Mouse (Mus musculus) embryo, embryonic 10.5 days (tissue): ENCODE measurements around the gene Zfp831.

Experiments
- DNase-seq: peaks from one replicate; pipeline ENCODE4 v3.0.0-alpha.2; 2015; ENCODE audit warnings: low spot score

The Zfp831 gene

GRCm38 (mm10) chr2:174652864-174653263, 9.5 kb downstream of the Zfp831 start:
- no peak for DNase-seq

- no peak for DNase-seq
Measured at GRCm38 (mm10) chr2:174655341-174655740, 12.0 kb downstream of the Zfp831 start.

- no peak for DNase-seq
Measured at GRCm38 (mm10) chr2:174658229-174658844, 15.0 kb downstream of the Zfp831 start.

- DNase-seq = no peak
Measured at GRCm38 (mm10) chr2:174659874-174660273, 16.5 kb downstream of the Zfp831 start.

- DNase-seq = no peak
Measured at GRCm38 (mm10) chr2:174660321-174660720, 17.0 kb downstream of the Zfp831 start.

DNA sequence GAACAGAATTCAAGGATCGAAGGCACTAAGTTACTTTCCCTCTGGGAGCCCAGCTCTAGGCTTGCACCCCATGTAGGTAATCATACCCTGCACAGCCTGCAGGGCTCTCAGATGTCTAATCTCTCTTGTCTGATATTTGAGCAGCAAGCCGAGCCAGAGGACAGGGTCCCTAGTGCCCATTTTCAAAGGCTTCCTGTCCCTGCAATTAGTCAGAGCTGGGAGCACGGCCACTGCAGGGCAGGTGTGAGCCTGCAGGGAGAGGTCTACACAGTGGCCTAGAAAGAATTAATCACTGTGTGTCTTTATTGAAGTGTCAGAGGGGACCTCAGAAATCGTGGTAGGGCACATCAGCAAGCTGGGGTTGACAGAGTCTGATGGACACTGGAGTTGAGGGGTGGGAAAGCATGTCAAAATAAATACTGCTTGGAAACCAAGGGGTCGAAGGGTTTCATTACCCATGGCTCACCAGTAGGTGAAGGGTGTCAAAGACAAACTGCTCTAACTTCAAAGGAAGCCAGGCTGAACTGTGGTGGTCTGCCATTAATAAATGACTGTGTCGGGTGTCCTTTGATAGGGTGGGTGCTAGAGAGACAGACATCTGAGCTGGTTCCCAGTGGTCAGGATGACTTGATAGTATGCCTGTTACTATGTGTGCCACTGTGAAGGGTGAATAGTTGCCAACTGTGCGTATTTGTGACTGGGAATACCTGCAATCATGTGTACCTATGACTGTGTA, 18.3 kb downstream of the Zfp831 start:
- peak; percentile 53 for DNase-seq

- DNase-seq = no peak
Measured at GRCm38 (mm10) chr2:174662593-174662992, 19.3 kb downstream of the Zfp831 start.

GRCm38 (mm10) chr2:174665404-174665803, 22.1 kb downstream of the Zfp831 start:
- DNase-seq = peak; percentile 27

- no peak for DNase-seq
Measured at GRCm38 (mm10) chr2:174668806-174669205, 25.5 kb downstream of the Zfp831 start.

- peak; percentile 35 for DNase-seq
Measured at GRCm38 (mm10) chr2:174672506-174673190, 29.3 kb downstream of the Zfp831 start.

- peak; percentile 97 for DNase-seq
Measured at GRCm38 (mm10) chr2:174673592-174674286, 30.4 kb downstream of the Zfp831 start.

DNA sequence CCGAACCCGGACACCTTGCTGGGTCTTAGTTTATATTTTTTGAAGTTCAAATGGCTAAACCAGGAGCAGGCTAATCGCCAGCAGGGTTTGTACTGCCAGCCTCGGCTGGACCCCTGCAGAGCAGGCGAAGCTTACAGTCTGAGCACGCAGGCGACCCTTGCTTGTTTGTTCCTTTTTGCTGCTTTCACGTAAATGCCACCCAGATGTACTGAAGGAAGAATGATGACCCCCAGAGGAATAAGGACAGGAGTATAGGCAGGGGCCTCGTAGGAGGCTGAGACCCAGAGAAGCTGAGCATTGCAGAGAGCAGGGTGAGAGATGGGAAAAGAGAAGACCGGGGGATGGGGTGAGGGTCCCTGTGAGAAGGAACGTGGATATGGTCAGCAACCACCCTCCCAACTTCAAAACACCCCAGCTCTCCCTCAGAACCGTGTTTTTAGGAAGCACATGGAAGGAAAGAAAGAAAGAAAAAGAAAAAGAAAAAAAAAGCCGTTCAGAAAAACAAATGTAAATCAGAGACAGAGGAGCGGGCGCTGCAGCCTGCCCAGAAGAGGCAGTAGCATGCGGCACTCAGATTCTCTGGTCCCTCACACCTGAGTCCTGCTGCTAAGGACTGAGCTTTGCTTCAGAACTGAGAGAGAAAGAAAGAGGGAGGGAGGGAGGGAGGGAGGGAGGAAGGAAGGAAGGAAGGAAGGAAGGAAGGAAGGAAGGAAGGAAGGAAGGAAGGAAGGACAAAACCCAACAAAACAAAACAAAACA, 31.1 kb downstream of the Zfp831 start:
- DNase-seq = no peak

- peak; percentile 89 for DNase-seq
Measured at GRCm38 (mm10) chr2:174675642-174676041, 32.3 kb downstream of the Zfp831 start.

- DNase-seq = no peak
Measured at GRCm38 (mm10) chr2:174701351-174701750, 58.0 kb downstream of the Zfp831 start.

DNA sequence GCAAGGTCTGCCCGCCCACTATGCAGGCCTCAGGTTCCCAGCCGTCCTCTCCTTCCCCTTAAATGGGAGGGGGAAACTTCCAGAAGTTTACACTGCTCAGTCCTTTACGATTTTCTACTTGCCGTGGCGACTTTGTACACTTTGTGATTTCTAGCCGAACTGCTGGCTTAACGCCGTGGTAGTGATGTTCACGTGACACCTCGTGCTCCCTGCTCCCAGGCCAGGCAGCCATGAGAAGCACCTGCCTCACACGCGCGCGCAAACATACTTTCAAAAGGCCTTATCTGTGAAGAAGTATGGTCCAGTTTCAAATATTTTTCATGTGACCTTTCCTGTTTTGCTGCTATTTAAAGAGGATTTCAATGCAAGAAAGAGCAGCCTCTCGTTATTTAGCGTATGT, 63.8 kb downstream of the Zfp831 start:
- no peak for DNase-seq

DNA sequence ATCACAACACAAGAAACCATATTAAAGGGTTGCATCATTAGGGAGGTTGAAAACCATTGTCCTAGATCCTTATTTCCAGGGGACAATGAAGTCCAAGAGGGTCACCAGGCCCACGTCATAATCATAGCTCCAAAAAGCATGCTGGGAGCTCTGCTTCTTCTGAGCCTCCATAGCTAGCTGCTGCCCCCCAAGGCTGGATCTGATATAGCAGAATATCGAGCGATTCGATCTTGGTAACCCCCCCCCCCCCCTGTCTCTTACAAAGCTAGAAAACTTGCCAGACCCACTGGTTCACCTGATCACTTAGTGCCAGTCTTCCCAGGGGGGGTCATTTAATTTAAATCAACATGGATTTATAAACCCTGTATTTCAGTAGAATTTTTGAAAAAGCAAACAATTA, 65.3 kb downstream of the Zfp831 start:
- no peak for DNase-seq

DNA sequence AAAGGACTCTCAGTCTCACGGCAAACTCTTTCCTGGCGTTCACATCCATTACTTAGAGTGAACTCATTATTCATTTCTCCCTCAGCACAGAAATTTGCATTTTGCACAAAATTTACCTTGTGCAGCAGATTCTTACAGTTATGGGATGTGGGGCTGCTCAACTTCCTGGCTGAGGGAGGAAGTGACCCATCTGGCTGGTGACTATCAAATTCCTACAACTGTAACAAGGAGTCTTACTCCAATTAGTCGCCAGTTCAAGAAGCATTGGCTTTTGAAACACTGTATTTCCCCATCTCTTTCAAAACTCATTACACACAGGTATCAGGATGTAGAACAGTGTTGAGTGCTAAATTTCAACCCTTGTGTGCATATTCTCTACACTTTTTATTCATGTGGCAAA, 66.9 kb downstream of the Zfp831 start:
- no peak for DNase-seq

DNA sequence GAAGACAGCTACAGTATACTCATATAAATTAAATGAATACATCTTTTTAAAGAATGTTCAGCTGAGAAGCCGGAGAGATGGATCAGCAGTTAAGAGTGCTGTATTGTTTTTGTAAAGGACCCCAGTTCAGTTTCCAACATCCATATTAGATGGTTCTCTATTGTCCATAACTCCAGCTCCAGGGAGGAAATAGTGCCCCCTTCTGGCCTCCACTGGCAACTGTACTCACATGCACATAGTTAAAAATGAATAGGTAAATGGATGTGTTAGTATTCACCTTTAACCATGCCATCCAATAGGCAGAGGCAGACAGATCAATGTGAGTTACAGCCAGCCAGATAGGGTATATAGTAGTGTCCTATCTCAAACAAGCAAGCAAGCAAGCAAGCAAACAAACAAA, 68.7 kb downstream of the Zfp831 start:
- DNase-seq = no peak

- no peak for DNase-seq
Measured at GRCm38 (mm10) chr2:174715938-174716337, 72.6 kb downstream of the Zfp831 start.

GRCm38 (mm10) chr2:174717857-174718256, 74.5 kb downstream of the Zfp831 start:
- no peak for DNase-seq

DNA sequence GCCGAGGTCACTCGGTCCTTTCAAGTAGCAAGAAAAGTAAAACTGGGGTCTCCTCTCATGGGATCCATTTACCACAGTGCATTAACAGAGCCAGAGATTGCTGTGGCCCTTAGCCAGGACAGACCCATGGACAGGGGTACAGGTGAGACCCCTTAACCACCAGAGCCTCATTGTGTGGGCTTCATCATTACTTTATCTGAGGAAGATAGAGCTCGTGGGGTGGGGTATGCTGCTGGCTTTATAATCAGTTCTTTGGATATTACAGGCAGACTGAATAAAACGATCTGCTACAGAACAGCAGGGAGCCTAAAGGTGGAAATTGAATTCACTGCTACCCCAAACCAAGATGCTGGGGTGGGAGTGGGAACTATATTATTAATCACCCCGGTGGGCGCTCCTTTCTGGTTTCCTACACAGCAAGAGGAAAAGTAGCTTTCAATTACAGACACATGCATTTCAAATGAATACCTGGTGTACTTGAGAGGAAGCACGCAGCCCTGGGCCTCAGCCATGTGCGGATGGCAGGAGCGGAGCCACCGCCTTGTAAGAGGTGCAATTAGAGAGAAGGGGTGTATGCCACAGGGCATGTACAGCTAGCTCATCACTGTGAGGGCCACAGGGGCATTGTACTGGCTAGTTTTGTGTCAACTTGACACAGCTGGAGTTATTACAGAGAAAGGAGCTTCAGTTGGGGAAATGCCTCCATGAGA, 83.9 kb downstream of the Zfp831 start:
- DNase-seq = no peak
